Mouse (Mus musculus): ENCODE results near the gene Vinac1.
A peak's percentile ranks its signal among the peaks of the same experiment; 100 is the strongest.

Gene Vinac1

DNA sequence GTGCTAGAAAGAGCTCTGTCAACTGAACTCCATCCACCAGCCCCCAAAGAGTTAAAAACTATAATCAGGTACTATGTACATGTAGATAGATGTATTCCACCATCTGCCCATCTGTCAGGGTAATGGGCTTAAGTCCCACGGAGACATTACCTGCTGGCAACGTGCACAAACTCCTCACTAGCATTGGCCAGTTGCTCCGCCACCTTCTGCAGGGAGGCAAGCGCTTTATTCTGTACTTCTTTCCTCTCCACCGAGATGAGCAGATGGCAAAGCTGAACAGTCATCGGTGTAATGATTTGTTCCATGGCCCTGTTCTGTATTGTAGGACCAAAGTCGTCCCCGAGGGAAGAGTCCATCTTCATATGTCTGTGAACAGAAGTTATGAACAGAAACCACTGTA lies at the start of gene Vinac1:
Vinac1 (minus strand) TSS at position 362 of the 400 bp plus-strand sequence.
- no peak for DNase-seq (ENCODE audit: low read depth, low spot score)

DNA sequence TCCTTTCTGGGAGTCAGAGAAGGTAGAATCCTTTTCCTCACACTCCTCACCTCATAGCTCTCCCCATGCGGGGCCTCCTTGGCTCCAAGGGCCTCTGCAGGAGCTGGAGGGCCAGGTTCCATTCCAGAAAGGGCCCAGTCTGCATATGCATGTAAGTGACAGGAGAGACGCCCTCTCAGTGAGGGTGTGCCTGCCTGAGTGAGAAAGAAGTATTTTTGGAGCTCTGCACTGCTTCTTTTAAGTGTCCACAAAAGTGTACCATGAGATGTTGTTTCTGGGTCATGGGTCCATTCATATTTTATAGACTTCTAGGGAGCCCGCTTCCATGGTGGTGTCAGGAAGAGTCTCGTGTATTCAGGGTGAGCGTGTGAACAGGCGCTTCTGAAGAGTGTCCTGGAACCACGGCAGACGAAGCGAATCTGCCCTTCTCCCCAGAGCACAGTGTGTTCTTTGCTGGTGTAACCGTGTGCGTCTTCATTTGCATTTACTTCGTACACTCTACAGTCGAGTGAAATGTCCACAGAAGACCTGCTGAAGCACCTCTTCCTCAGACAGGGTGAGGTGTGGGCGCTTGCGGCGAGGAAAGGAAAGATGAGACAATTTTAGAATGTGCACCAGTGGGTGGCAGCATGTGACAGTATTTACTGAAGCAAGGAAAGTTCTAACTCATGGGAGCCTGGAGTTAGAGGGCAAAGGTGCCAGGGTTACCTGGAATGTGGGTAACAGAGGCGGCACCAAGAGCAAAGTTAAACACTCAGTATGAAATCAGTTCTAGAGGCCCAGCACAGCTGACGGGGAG lies 46.2 kb upstream of the Vinac1 start:
- DNase-seq (ENCODE audit: low read depth, low spot score): peak; percentile 23

DNA sequence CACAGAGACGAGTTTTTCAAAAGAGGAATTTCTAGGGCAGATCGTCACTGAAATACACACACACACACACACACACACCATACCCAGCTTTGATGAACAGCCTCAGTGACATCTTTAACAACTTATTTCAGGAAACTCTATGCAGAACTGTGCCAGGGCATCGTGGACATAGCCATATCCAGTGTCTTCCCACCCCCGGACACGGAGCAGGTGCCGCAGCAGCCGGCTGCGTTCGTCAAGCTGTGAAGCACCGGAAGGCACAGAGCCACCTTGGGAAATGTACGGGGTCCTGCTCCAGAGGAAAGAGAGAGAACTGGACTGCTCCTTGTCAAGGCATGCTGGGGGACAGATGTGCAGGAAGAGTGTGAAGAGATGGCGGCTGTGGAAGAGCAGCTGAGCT lies 44.8 kb upstream of the Vinac1 start:
- no peak for DNase-seq (ENCODE audit: low read depth, low spot score)

DNA sequence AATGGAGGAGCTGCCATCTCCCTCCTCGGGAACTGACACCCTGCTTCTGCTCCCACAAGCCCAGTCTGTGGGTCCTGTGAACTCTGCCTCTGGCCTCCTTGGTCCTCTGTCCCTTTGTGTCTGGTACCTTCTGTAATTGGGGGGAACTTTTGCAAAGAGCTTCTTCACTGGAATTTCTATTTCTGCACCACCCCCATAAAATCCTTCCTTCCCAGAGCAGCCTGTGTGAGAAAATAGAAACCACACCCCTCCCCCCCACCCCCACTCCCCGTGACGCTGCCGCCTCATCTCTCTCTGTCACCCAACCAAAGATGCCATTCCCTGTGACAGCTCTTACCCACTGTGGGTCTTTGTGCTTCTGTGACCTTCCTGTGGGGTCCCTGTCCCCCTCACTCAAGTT lies 42.4 kb upstream of the Vinac1 start:
- DNase-seq (ENCODE audit: low read depth, low spot score): no peak

DNA sequence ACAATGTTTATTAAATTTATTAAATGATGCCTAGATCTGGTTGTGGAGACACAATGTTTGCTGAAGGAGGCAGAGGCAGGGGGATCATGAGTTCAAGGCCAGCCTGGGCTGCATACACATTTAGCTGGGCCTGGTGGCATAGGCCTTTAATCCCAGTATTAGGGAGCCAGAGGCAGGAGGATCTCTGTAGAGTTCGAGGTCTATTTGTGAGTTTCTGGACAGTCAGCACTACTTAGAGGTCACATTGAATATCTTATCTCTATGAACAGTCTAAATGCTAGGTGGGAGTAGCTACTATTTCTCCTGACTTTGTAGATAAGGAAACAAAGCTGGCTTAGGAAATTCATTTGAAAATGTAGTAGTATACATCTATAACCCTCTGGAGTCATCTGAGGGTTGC lies 39.5 kb upstream of the Vinac1 start:
- DNase-seq (ENCODE audit: low read depth, low spot score): no peak

DNA sequence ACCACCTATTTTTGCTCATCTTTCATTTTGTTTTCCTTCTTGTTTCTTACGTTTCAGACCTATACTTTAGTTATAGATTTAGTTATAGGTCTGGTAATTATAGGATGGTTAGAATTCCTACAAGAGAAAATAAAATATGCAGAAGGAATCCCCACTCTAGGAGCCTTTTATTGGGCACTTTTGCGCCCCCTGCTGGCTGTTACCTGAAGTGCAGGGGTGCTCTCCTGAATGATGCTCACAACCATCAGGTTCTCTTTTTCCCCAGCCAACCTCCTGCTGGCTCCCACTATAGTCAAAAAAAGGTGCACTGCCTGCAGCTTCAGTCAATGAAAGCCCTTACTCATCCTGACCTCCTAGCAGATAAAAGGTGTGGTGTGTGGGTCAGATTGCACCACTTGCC lies 37.0 kb upstream of the Vinac1 start:
- peak; percentile 50 for DNase-seq (ENCODE audit: low read depth, low spot score)

DNA sequence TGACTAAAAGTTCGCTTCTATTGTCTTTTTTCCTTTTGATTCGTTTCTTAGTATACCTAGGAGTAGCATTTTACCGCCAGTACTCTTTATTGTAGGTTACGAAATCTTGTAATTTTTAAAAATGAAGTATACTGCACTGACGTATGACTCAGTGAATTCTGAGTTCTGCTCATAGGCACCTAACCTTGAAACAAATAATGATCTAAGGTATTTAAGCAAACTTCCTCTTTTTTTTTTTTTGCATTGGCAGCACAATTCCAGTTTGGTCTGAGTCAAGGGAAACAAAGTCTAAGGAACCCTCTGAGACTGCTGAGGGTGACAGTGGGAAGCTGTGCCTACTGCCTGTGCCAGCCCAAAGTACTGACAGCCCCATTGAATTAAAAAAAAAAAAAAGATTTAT lies 35.5 kb upstream of the Vinac1 start:
- no peak for DNase-seq (ENCODE audit: low read depth, low spot score)

DNA sequence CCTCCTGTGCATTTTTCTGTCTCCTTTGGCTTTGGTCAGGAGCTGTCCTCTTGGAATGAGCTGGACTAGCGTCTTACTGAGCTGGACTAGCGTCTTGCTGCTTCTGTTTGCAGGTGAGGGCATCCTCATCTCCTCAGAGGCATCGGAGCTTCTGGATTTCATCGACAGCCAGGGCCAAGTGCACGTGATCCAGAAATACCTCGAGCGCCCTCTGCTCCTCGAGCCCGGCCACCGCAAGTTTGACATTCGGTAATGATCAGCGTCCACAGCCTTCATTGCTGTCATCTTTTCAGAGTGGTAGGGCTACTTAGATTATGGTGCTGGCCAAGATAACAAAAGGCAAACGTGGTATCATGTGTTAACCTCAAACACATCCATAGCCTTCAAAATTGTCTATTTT lies 33.1 kb upstream of the Vinac1 start:
- DNase-seq (ENCODE audit: low read depth, low spot score): no peak

DNA sequence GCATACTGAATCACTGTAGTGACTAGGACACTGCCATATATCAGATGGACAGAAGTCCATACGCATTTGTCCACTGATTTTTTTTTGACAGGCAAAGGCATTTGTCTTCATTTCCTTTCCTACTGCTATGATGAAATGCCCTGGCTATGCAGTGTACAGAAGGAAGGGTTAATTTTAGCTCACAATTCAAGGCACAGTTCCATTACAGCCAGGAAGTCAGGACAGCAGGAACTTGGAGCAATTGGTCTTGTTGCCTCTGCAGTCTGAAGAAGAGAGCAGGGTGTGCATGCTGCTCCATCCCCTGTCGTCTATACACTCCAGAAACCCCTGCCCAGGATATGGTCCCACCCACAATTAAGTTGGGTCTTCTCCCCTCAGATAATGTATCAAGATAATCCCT lies 31.2 kb upstream of the Vinac1 start:
- DNase-seq (ENCODE audit: low read depth, low spot score): no peak

DNA sequence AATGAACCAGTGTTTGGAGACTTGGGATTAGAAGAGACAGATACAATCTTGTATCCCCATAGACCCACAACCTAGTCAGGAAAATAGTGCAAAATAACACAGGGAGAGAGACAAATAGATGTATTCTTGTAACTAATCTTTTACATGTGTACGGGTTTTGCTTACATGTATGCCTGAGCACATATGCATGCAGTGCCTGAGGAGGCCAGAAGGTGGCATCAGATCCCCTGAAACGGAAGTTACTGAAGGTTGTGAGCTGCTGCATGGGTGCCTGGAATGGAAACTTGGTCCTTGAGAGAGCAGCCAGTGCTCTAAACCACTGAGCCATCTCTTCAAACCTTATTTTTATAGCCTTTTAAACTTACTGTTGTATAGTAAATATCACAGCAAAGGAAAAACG lies 30.3 kb upstream of the Vinac1 start:
- DNase-seq (ENCODE audit: low read depth, low spot score): peak; percentile 80

DNA sequence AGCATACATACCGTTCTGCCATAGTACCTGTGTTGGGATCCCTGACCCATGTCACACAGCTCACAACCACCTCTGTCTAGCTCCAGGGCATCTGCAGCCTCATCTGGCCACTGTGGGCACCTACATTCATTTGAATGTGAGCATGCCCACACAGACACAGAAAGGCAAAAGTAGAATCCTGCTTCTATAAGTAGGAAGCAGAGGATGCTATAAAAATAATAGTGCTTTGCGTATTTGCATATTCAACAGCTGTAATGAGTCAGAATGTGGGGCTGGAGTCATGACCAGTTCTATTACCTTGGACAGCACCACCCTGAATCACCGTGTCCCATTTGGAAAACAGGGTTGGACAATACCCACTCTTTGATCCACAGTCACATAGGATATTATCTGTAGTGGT lies 22.3 kb upstream of the Vinac1 start:
- DNase-seq (ENCODE audit: low read depth, low spot score): no peak

DNA sequence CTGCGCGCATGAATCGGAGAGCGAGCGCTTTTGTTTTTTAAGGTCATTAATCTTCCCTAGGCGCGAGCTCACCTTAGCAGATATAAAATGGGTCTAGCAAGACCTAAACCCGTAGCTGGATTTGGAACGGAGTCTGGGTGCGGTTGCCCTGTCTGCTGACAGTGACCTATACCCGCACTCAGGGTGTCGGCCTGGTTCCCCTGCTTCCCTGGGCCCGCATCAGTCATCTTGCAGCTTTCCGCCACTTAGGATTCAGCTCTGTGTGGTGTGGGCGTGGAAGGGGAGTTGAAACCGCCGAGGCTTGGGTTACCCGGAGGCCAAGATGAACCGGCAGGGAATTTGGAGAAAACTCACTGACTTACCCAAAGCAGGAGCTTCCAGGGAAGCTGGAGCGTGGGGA lies 18.4 kb upstream of the Vinac1 start:
- peak; percentile 90 for DNase-seq (ENCODE audit: low read depth, low spot score)

DNA sequence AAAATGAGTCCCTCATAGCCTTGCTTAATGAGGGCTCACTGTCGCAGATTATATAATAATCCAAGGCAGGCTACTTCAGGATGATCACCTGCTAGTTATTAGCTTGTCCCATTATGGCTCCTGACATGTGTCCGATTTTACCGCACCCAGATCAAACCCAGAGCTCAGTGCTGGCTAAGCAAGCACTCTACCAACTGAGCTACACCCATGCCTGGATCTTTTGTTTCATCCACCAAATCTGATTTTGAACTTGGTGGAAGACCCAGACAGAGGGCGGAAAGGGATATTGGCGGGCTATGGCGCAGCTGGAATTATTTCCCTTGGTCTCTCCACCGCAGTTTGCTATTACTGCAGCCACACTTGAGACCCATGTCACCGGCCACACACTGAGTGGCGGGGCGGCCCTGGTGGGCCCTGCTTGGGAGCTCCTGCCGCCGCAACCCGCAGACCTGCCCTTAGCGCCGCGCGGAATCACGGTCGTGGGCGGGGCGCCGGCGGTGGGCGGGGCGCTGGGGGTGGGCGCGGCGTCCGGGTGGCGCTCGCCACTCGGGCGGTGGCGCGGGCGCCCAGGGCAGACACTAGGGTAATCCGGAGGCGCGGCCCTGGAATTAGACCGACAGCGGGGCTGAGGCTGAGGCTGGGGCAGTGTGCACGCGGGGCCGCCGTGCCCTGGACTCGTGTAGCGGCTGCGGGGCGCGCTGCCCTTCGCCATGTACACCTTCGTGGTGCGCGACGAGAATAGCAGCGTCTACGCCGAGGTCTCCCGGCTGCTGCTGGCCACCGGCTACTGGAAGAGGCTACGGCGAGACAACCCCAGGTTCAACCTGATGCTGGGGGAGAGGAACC lies 17.7 kb upstream of the Vinac1 start, which contains the start of gene Ttl:
Ttl (plus strand) TSS at position 506 of the 846 bp plus-strand sequence.
- DNase-seq (ENCODE audit: low read depth, low spot score): peak; percentile 76

DNA sequence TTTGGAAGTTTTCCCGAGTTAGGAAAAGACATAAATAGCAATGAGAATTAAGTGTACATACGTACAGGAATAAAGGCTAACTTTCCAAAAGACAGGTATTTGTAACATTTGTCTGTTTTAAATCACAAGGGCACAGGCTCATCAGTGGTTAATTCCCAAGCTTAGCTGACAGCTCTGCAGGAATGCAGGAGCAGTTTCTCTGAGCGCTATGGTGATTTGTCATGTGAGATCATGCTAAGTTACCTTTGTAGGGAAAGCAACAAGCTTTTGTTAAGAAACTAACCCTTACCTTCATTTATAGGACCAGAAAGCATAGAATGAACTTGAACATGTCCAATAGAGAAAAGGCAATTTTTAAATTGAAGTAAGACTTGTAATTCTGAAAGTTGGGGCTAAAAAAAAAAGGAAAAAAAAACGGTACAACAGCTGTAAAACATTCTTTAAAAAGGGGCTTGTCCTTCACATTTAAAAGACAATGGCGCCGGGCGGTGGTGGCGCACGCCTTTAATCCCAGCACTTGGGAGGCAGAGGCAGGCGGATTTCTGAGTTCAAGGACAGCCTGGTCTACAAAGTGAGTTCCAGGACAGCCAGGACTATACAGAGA lies 13.6 kb upstream of the Vinac1 start:
- peak; percentile 92 for DNase-seq (ENCODE audit: low read depth, low spot score)

DNA sequence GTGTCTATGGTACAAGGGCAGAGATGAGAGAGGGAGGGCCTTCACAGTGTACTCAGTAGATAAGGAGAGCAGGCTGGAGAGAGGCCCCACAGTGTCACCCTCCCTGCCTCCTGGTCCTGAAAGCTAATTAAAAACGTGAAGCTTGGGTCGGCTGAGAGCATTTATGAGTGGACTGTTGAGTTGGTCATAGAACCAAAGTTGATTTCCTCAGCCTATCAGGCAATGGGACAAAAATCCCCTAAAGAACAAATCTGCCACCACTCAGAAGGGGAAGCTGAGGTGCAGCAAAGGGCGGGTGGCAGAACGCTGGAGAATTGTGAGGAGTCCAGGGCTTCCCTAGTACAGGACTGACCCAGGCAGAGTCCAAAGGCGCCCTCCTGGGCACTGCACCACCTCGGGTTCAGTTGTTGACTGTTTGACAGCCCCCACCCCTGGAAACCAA lies 10.0 kb upstream of the Vinac1 start:
- no peak for DNase-seq (ENCODE audit: low read depth, low spot score)

DNA sequence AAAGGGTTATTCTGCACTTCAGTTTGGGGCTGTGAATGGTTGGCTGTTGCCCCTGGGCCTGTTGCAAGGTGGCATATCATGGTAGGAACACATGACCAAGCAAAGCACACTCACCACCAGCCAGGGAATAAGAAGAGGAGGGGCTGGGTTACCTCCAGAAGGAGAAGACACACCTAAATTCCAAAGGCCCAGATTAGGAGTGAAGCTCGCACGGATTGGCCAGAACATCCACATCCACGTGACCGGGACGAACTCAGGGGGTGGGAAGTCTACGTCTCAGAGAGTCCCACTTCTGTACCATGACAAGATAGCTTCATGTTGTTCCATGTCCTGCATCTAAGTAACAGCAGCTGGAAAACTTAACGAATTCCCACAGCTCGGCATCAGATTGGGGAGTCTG lies 9.3 kb upstream of the Vinac1 start:
- peak; percentile 79 for DNase-seq (ENCODE audit: low read depth, low spot score)

DNA sequence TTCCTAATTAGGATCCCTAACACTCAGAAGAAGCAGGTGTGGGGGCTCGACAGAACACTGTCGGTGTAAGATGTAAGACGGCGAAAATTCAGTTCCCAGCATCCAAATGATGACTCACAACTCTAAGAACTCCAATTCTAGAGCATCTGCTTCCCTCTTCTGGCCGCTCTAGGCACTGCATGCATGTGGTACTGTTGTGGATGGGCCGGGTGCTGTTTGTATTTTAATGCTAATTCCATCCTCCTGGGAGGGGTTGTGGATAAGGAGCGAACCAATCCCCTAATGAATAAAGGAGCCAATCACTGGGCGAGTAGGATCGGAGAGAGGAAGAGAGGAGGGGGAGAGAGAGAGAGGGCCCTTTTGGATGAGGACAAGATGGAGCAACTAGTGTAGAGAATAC lies 8.6 kb upstream of the Vinac1 start:
- DNase-seq (ENCODE audit: low read depth, low spot score): peak; percentile 98

DNA sequence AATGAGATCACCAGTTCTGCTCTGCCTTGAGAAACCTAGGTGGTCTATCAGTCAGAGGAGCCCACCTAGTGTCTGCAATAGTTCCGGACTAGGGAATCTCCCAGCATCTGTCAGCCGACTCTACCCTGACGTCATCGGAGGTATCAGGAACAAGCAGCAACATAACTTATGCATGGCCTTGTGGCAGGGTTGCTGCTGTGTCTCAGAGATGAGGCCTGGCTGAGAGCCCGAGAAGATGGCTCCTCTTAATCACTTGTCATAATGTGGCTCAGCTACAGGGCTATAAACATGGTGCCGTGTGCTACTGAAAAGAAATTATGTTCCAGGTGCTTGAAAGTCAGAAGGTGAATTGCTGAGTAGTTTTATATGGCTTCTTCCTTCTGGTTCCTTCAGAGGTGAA lies 7.8 kb upstream of the Vinac1 start:
- no peak for DNase-seq (ENCODE audit: low read depth, low spot score)

DNA sequence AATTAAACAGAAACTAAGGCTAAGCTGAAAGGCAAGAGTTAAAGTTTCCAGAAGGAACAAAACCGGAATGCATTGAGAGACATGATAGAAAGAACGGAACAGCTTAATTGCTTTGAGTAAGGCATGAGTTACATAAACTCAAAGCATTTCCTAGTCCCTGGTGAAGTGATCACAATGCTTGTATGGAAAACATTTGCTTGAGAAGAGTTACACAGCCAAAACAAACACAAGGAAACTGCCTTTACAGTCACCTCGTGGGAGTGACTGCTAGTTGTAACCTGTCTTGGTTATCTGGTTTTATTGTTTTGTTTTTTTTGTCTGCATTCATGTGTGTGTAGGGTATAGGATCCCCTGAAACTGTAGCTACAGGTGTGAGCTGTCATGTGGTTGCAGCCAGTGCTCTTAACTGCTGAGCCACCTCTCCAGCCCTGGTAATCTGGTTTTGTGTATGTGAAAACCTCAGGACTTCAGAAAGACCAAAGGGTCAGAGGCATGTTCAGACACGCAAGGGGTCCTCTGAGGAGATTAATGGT lies 4.5 kb upstream of the Vinac1 start:
- DNase-seq (ENCODE audit: low read depth, low spot score): no peak

DNA sequence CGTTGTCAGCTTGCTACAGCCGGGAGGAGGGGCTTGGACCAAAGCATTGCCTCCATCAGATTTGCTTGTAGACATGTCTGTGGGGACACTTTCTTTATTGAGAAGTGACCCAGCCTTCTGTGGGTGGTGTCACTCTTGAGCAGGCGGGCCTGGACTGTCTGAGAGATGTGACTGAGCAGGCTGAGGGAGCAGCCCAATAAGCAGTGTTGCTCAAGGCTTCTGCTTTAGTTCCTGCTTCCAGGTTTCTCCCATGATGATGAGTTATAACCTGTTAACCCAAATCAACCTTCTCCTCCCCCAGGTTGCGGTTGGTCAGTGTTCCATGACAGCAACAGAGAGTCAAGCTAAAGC lies 1.2 kb downstream of the Vinac1 start:
- DNase-seq (ENCODE audit: low read depth, low spot score): no peak

DNA sequence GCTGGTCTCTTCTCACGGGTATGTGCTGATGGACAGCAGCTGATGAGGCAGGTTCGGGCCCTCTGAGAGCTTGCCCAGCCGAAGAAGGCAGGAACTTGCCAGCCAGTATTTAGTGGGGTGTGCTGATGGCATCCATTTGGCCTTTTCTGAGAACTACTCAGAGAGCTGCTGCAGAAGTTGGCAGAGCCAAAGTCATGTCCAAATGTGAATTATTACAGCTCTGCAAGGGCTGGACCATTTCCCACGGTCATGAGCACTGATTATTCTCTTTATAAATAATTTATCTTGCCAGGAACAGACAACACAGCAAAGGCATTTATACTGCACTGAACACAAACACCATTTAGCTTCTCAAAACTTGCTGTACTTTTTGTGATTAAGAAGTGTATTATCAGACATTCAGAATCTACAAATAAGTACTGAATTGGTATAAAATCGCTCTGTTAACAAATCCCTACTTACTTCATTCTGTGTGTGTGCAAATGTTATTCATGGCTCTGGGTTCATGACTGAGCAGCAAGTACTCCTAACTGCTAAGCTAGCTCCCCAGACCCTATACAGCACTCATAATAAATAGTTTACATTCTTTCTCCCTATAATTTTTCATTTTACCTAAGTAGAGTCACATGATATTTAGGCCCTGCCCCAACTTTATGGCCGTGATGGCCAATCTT lies 1.7 kb downstream of the Vinac1 start:
- no peak for DNase-seq (ENCODE audit: low read depth, low spot score)

DNA sequence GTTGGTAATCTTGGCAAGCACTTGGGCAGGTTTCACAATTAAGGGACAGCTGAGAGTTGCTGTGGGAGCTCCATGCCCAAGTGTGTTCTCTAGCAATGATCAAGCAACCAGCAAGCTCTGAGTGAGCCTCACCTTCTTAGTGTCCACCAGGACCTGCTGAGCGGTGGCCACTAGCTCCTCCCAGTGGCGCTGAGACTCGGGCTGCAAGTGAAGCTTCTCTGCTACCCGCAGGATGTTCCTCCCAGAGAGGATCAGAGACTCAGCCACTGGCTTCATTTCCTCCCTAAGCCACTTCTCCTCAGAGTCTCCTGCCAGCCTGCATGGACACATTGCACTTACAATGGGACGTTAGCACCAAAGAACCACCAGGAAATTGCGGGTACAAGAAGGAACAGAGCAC lies 7.4 kb downstream of the Vinac1 start:
- no peak for DNase-seq (ENCODE audit: low read depth, low spot score)
